Mouse (Mus musculus) cerebellum, postnatal 4 days (tissue): Measurements from ENCODE around the gene Usp2.
"Not testable (repeated sequence)": the region's sequence is repeated elsewhere in the genome, so short reads cannot be mapped to it uniquely, and the experiment has no call there.

Experiments
- DNase-seq, 2 experiments: peaks; one replicate each; pipeline ENCODE4 v3.0.0; 2022; ENCODE audit warnings: low spot score in 2 of 2, mixed read lengths in 1 of 2

Usp2 gene

DNA sequence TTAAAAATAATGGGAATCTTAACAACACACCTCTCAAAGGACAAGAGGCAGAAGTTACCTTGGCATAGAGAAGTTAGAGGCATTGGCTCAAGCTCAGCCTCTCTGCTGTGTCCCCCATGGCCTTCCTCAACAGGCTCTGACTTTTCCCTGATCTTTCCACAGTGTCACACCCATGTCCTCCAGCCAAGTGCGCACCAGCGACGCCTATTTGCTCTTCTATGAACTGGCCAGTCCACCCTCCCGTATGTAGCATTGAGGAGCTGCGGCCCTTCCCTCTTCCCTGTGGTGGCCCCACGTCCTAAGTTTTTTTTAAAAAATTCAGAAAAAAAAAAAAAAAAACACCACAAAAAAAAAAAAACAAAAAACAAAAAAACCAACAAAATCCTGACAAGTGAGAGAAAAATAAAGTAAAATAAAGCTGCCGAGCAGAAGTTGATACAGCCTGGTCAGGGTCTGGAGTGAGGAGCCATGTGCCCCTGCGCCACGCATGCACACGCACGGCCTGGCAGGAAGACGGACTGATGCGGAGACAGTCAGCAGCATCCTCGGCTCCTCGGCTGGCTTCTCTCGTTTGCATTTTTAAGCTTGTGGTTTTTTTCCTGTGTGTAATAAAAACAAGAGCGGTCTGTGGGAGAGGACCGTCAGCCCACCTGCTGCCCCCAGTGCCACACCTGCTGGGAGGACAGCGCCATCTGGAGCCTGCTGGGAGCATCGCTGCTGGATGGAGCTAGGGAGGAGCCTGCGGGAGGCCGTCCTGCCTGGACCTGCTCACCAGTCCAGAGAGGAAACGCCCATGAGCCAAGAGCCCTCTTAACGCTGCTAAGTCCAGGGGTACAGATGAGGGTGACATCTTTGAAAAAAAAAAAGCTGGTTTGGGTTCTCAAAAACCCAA, 27.0 kb downstream of the Usp2 start:
- DNase-seq, result peak; percentile 73 to 83

DNA sequence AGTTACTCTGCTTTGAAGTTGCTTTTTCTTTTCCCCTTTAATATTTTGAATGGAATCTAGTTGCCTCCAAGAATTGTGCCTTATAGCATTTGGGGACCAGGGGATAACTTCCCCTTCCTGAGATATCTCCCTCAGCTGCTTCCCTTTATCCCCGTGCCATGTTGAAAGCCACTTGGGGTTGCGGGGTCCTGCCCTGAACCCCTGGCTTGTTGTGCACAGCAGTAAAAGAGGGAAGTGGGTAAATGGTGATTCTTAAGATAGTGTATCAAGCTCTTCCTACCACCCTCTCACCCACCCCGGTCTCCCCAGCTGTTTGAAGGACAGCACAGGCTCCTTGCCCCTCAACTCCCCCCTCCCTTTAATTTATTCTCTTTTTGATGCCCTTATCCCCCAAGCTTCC, 27.9 kb downstream of the Usp2 start:
- no peak for DNase-seq

- no peak for DNase-seq
Measured at GRCm38 (mm10) chr9:44095781-44096180, 29.0 kb downstream of the Usp2 start.

DNA sequence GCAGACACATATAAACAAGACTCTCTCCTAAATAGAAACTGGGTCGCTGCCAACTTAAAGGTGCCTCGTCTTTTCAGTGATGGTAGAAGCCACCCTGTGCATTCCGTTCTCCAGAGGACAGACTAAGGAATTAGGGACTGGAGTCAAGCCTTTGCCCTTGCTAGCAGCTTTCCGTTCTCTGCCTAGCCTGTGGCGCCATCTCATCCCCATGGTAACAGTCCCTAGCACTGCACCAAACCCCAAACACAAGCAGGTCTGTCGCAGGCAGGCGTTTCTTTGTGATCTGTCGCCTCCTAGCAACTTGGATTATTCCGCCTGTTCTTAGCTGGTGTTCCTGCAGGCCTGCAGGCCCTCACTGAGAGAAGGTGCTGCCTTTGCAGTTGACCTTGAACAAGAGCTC, 29.7 kb downstream of the Usp2 start:
- no peak for DNase-seq

- DNase-seq, result no peak
Measured at GRCm38 (mm10) chr9:44101490-44101889, 34.7 kb downstream of the Usp2 start, which contains the start of gene Mfrp. Gene Mfrp, plus strand, starts transcription at chr9:44101729.

GRCm38 (mm10) chr9:44104881-44105280, 38.1 kb downstream of the Usp2 start:
- DNase-seq, result no peak

DNA sequence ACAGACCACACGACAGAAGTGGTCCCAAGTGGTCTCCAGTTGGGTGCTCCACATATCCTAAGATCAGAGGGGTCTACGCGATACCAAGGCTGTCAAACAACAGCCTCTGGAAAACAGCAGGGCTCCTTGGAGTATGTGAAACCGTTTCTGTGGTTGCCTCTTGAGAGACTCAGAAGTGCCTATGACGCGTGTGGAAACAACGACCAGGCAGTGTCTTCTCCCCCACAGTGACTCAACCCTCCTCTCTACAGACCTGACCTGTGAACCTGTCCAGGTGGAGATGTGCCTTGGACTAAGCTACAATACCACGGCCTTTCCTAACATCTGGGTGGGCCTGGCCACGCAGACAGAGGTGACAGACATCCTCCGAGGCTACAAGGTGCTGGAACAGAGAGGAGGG, 39.0 kb downstream of the Usp2 start:
- no peak for DNase-seq

DNA sequence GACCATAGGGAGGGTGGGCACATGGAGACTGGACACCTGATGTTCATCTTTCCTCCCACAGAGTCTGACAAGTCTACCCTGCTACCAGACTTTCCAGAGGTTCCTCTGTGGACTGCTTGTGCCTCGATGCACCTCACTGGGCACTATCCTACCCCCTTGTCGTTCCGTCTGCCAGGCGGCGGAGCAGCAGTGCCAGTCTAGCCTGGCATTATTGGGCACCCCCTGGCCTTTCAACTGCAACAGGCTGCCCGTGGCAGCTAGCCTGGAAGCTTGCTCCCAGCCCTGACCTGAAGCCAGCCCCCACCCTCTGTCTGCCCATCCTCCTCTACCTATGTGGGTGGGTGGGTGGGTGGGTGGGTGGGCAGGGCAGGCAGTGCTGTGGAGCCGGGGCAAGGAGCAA, 39.4 kb downstream of the Usp2 start:
- no peak for DNase-seq

- no peak for DNase-seq
Measured at GRCm38 (mm10) chr9:44106596-44106995, 39.8 kb downstream of the Usp2 start.

DNA sequence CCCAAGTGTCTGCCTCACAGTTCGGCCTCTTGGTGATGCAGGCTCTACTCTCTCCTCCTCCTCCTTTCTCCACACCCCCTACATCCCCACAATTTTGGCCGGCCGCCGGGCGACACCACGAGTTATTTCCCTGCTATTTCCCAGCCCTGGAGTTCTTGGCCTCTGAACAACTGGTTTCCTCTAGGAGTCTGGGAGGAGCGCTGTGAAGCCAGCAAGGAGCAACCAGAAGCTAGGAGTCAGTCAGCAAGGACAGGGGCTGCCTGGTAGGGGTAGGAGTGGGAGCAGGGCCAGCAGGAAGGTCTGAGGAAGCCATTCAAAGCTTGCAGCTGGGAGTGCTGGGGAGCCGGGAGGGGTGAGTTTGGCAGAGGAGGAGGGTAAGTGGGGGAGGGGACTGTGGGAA, 40.3 kb downstream of the Usp2 start, which contains the start of gene C1qtnf5:
C1qtnf5 (plus strand) TSS at position 136 of the 400 bp plus-strand sequence.
- DNase-seq, result peak; percentile 67 to 72

DNA sequence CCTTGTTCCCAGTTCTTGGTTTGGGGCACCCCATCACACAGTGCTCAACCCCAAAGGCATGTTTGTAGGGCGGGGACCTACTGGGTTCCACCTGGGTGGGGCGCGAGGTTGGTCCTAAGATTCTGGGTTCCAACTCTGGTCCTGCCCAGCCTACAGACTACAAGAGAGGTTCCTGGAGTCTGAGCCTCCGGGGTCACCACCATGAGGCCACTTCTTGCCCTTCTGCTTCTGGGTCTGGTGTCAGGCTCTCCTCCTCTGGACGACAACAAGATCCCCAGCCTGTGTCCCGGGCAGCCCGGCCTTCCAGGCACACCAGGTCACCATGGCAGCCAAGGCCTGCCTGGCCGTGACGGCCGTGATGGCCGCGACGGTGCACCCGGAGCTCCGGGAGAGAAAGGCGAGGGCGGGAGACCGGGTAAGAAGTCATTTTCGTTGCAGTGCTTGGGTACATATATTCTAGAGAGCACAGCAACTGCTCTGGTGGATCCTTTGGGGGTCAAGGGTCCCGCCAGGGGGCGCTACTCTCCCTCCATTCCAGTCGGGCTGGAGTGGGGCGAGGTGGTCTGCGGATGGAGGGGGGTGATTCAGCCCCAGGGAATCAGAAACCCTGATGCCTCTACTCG, 40.8 kb downstream of the Usp2 start:
- DNase-seq, result peak in 1 of 2 experiments; percentile 66

GRCm38 (mm10) chr9:44108269-44109055, 41.6 kb downstream of the Usp2 start:
- DNase-seq, result no peak

- DNase-seq, result peak; percentile 72 to 86
Measured at GRCm38 (mm10) chr9:44109360-44110095, 42.7 kb downstream of the Usp2 start.

GRCm38 (mm10) chr9:44111909-44112308, 45.1 kb downstream of the Usp2 start:
- not testable (repeated sequence) for DNase-seq

GRCm38 (mm10) chr9:44113105-44113789, 46.4 kb downstream of the Usp2 start, which contains the start of the genes Gm49380 and Rnf26:
Gene Gm49380, minus strand, starts transcription at chr9:44113500.
Gene Rnf26, minus strand, starts transcription at chr9:44113517.
- peak; percentile 91 to 97 for DNase-seq

- no peak for DNase-seq
Measured at GRCm38 (mm10) chr9:44114453-44114852, 47.6 kb downstream of the Usp2 start.

GRCm38 (mm10) chr9:44115599-44115998, 48.8 kb downstream of the Usp2 start:
- DNase-seq, result no peak

DNA sequence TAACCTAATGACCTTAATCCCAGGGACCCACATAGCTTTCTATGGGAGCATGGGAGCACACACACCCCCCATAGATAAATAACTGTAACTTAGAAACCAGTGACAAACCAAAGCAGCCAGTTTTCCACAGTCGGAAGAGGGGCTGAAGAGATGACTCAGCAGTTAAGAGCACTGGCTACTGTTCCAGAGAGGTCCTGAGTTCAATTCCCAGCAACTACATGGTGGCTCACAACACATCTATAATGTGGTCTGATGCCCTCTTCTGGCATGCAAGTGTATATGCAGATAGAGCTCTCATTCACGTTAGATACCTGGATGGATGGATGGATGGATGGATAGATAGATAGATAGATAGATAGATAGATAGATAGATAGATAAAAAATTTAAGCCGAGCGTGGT, 49.4 kb downstream of the Usp2 start:
- DNase-seq, result no peak

- peak in 1 of 2 experiments; percentile 29 for DNase-seq
Measured at GRCm38 (mm10) chr9:44119011-44119410, 52.2 kb downstream of the Usp2 start.

DNA sequence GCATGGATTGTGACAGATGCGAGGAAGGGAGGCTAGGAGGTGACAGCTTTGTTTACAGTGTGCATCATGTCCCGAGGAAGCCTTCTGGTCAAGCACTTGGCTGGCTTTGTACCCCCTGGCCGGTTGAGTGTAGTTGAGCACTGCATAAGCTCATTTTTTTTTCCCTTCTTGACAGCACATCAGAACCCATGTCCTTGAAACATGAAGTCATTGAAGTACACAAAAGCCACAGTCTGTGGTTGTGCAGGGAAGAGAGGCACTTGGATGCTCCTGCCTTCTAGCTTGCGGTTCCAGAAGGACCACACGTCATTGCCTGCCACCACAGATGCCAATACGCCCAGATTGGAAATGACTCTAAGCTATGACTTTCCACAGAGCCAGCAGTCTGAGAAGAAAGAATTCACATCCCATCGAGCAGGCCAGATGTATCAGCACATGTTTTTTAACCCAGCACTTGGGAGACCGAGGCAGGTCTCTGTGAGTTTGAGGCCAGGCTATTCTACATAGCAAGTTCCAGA, 53.2 kb downstream of the Usp2 start:
- DNase-seq, result no peak
